Mouse (Mus musculus) intestine, embryonic 15.5 days (tissue): ENCODE results near the gene Ska3. TPM values are rescaled to one million over a fixed set of nuclear protein-coding genes. Genes with fewer than 3 reads are reported as not detected.
A peak's percentile ranks its signal among the peaks of the same experiment; 100 is the strongest.
"Not testable (repeated sequence)": the region's sequence is repeated elsewhere in the genome, so short reads cannot be mapped to it uniquely, and the experiment has no call there.

Experiments used
- ATAC-seq: fragments of 200-750 bp; cut with Nextera tagmentation; 2 replicates; pipeline ENCODE4 v1.8.0; 2017; ENCODE audit warnings: moderate TSS enrichment, moderate library complexity
- H3K27ac ChIP-seq: fragments of 300-500 bp; sonication (generic); 2 replicates; pipeline ENCODE4 v1.5.1; 2015; ENCODE audit warnings: mild to moderate bottlenecking, inconsistent platforms
- H3K27me3 ChIP-seq: fragments of 300-500 bp; sonication (generic); replicated peaks from 2 replicates; pipeline ENCODE4 v1.6.1; 2015; ENCODE audit warnings: inconsistent platforms
- H3K36me3 ChIP-seq: fragments of 300-500 bp; sonication (generic); 2 replicates; pipeline ENCODE4 v1.6.1; 2015; ENCODE audit warnings: inconsistent platforms
- H3K4me1 ChIP-seq: fragments of 300-500 bp; sonication (generic); replicated peaks from 2 replicates; pipeline ENCODE4 v1.6.1; 2015; ENCODE audit warnings: inconsistent platforms
- H3K4me2 ChIP-seq: fragments of 300-500 bp; sonication (generic); replicated peaks from 2 replicates; pipeline ENCODE4 v1.6.1; 2015; ENCODE audit warnings: mild to moderate bottlenecking, inconsistent platforms
- H3K4me3 ChIP-seq: fragments of 300-500 bp; sonication (generic); replicated peaks from 2 replicates; pipeline ENCODE4 v1.5.1; 2015; ENCODE audit warnings: inconsistent platforms
- H3K9ac ChIP-seq: fragments of 300-500 bp; sonication (generic); 2 replicates; pipeline ENCODE4 v1.6.1; 2015; ENCODE audit warnings: inconsistent platforms
- H3K9me3 ChIP-seq: fragments of 300-500 bp; sonication (generic); 2 replicates; pipeline ENCODE4 v1.6.1; 2016; ENCODE audit warnings: inconsistent platforms
- WGBS: fragments of 180-500 bp; shearing (Covaris S2); methylation state at CpG from one replicate; pipeline ENCODE4 v1.1.7; 2015; 5-methylcytosine and 5-hydroxymethylcytosine counted together
- polyA plus RNA-seq: library from polyadenylated mRNA; unstranded; fragments of >200 nt; fragmentation: Nextera tagmentation; extraction: Ambion mirVana; gene quantifications from 2 replicates; pipeline ENCODE4 v1.2.1, GENCODE M21; 2015

The Ska3 gene
- 27.2 and 30.8 TPM in 2 replicates for polyA plus RNA-seq

DNA sequence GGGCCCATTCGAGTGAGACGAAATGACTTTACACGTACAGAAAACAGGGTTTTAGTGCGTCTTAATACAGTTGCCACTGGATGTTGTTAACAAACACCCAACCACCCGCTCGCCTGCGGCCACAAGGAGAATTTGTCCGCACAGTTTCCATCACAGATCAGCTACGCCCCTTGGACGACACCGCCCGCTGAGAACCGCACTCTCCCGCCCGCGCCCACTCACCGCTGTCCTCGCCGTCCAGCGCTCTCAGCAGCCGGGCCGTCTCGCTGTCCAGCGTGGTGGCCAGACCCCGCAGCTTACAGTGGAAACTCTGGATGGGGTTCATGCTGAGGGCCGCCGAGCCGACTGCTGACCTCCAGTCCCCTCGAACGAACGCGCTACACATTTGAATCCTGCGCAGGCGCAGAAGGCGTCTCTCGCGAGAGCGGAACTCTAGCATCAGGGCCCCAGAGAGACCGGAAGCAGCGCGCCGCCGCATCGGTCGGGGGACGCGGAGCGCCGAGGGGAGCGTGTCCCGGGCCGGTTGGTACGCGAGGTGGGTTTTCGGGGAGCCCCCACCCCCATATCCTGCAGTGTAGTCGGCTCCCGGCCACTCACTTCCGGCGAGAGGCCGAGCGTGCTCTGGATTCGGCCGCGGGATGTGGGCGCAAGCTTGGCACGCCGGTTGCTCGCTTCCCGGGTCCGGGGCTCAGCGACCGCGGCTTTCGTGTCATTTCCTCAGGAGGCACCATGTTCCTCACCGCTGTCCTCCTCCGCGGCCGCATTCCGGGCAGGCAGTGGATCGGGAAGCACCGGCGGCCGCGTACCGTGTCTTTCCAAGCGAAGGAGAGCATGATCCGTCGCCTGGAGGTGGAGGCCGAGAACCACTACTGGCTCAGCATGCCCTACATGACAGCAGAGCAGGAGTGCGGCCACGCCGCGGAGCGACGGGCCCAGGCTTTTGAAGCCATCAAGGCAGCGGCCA lies at the start of gene Ska3, which contains the start of gene Mrpl57:
TSS of gene Ska3 (minus strand) at position 398 of the 964 bp plus-strand sequence.
TSS of gene Mrpl57 (plus strand) at position 447 of the 964 bp plus-strand sequence.
- WGBS = under 1% methylated on average over 96 of the region's 96 CpGs
- no peaks in the 10 kb centered on the region for H3K9me3 ChIP-seq

DNA sequence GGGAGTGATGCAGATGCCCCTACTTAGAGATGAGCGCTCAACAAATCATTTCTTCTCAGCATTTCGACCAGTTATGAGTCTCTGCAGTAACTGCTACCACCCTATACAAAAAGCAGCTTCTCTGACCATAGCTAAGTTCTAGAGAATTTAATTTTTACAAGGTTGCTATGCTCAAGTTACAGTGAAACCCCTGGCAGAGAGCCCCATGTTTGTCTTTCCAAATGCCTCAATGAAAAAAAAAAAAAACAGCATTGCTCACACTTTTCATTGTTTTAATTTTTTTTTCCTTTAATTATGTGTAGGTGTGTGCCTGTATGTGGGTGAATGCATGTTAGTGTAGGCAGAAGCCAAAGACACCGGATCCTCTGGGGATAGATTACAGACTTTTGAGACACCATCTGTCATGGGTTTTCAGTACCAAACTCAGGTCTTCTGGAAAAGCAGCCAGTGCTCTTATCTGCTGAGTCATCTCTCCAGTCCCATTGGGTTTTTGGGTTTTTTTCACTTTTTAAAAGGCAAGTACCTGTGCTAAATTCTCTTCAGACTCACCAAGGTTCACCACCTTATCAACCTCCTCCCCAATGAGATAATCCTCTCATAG lies 40.8 kb upstream of the Ska3 start:
- Histone ChIP-seq H3K36me3 (peaks cover 6% of the 10 kb centered on the region; the same call in 1 of the 2 replicates), H3K4me2 (no peak overlapping the region), H3K4me1 (no peaks in the 10 kb centered on the region), H3K27me3 (no peaks in the 10 kb centered on the region), H3K9me3 (no peaks in the 10 kb centered on the region), H3K9ac (no peak overlapping the region), H3K4me3 (no peak overlapping the region), H3K27ac (no peak overlapping the region)
- no peak for ATAC-seq
- WGBS = 98% methylated on average over 3 of the region's 3 CpGs

More for the DNA sequence above, at the start of gene Ska3, which contains the start of gene Mrpl57:
- peak; percentile 99 for ATAC-seq
- Histone ChIP-seq H3K27me3 (no peaks in the 10 kb centered on the region), H3K27ac (peak within 1 kb of the TSS; percentile 89), H3K4me3 (peak within 1 kb of the TSS; percentile 92), H3K4me2 (peak within 1 kb of the TSS; percentile 72), H3K9ac (peak within 1 kb of the TSS; percentile 90), H3K4me1 (peaks cover 4% of the 10 kb centered on the region), H3K36me3 (peaks cover 4% of the 10 kb centered on the region; the same call in 1 of the 2 replicates)

DNA sequence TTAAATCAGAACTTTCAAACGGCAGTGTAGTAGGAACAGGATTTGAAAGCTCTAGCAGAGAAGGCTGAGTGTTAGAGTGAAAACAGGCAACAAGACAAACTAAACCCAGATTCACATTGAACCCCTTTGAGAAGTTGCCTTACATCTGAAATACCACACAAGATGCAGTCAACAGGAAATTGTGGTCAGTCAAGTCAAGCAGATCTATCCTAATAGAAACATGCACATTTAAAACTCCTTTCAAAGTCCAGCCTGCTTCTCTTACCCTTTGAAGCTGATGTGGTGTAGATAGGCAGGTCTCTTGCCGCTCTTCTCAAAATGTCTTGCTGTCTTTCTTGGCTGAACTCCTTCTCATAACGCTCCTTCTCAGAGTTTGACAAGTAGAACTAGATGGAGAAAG lies 39.3 kb upstream of the Ska3 start:
- ATAC-seq = no peak
- Histone ChIP-seq H3K9ac (no peak overlapping the region), H3K36me3 (peaks cover 13% of the 10 kb centered on the region; the same call in 1 of the 2 replicates), H3K4me1 (no peaks in the 10 kb centered on the region), H3K27ac (no peak overlapping the region), H3K4me2 (no peak overlapping the region), H3K4me3 (no peak overlapping the region), H3K9me3 (no peaks in the 10 kb centered on the region), H3K27me3 (no peaks in the 10 kb centered on the region)
- 92% methylated on average over 3 of the region's 3 CpGs for WGBS

DNA sequence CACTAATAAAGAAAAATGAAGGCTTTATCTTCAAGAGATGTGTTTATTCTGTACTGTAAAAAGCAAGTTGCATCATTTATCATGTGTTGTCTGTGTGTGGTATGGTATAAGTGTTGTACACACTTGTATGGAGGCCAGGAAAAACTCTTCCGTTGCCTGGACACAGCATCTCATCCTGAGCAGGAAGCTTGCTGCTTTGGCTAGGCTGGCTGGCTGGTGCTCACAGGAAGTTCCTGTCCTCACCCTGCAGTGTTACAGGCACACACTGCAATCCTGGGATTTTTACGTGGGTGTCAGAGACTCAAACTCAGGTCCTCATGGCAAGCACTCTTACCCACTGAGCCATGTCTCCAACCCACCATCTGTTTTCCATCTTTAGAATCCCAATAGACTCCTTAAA lies 37.1 kb upstream of the Ska3 start:
- peaks cover 13% of the 10 kb centered on the region; the same call in 1 of the 2 replicates for H3K36me3 ChIP-seq
- H3K27me3 ChIP-seq = no peaks in the 10 kb centered on the region
- no peak for ATAC-seq
- H3K9ac ChIP-seq = no peak overlapping the region
- no peaks in the 10 kb centered on the region for H3K9me3 ChIP-seq
- 75% methylated on average over 2 of the region's 2 CpGs for WGBS
- H3K4me3 ChIP-seq = no peak overlapping the region
- H3K27ac ChIP-seq = no peak overlapping the region
- H3K4me2 ChIP-seq = no peak overlapping the region
- no peaks in the 10 kb centered on the region for H3K4me1 ChIP-seq

DNA sequence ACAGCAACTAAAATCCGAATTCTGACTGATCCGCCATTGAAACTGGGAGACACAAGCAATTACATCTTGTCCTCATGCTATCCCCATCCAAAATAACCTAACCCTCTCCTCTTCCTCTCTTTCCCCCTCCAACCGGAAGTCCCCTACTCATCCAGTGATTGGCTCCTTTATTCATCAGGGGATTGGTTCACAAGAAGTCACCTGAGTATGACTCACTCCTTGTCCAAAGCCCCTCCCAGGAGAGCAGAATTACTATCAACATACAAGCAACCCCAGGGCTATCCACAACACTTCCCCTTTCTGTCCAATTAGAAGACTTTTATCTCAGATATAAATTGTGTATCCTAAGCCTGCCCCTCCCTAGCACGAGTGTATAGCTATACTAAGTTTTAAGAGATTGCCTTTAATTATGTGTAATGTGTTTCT lies 36.0 kb upstream of the Ska3 start:
- no peak for ATAC-seq
- H3K36me3 ChIP-seq = peaks cover 13% of the 10 kb centered on the region; the same call in 1 of the 2 replicates
- no peak overlapping the region for H3K9ac ChIP-seq
- H3K4me1 ChIP-seq = no peaks in the 10 kb centered on the region
- no peak overlapping the region for H3K4me3 ChIP-seq
- no peaks in the 10 kb centered on the region for H3K9me3 ChIP-seq
- H3K27ac ChIP-seq = no peak overlapping the region
- WGBS = 85% methylated on average over 4 of the region's 4 CpGs
- no peaks in the 10 kb centered on the region for H3K27me3 ChIP-seq
- H3K4me2 ChIP-seq = no peak overlapping the region

DNA sequence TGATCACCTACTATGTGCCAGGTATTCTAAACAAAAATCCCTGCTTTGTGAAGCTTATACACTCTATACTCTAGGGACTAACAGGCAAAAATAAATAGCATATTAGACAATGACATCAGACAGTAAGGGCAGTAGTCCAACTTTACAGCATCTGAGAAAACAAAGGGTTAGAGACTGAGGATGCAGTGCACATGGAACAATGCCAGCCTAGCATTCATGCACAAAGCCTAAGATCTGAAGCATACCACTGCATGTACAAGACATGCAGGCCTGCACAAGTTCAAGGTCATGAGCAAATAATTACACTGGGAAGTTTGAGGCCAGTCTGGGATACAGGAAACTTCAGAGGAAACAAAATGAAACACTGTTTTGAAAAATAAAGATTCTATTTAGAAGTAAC lies 33.5 kb upstream of the Ska3 start:
- H3K4me1 ChIP-seq = no peaks in the 10 kb centered on the region
- no peak for ATAC-seq
- peaks cover 6% of the 10 kb centered on the region; the same call in 1 of the 2 replicates for H3K36me3 ChIP-seq
- H3K9ac ChIP-seq = no peak overlapping the region
- no peak overlapping the region for H3K4me2 ChIP-seq
- no peak overlapping the region for H3K27ac ChIP-seq
- no peaks in the 10 kb centered on the region for H3K27me3 ChIP-seq
- H3K9me3 ChIP-seq = no peaks in the 10 kb centered on the region
- H3K4me3 ChIP-seq = no peak overlapping the region

DNA sequence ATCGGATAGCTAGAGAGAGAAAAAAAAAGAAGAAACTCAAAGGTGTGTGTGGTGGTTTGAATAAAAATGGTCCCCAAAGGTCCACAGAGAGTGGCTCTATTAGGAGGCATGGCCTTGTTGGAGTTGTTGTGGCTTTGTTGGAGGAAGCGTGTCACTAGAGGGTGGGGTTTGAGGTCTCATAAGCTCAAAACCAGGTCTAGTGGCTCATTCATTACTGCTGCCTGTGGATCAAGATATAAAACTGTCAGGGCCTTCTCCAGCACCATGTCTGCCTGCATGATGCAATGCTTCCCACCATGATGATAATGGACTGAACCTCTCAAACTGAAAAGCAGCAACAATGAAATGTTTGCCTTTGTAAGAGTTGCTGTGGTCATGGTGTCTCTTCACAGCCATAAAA lies 32.6 kb upstream of the Ska3 start:
- Histone ChIP-seq H3K4me1 (no peaks in the 10 kb centered on the region), H3K4me3 (no peak overlapping the region), H3K27ac (no peak overlapping the region), H3K9me3 (no peaks in the 10 kb centered on the region), H3K36me3 (peaks cover 6% of the 10 kb centered on the region; the same call in 1 of the 2 replicates), H3K4me2 (no peak overlapping the region), H3K27me3 (no peaks in the 10 kb centered on the region), H3K9ac (no peak overlapping the region)
- 90% methylated on average over 2 of the region's 2 CpGs for WGBS
- no peak for ATAC-seq

DNA sequence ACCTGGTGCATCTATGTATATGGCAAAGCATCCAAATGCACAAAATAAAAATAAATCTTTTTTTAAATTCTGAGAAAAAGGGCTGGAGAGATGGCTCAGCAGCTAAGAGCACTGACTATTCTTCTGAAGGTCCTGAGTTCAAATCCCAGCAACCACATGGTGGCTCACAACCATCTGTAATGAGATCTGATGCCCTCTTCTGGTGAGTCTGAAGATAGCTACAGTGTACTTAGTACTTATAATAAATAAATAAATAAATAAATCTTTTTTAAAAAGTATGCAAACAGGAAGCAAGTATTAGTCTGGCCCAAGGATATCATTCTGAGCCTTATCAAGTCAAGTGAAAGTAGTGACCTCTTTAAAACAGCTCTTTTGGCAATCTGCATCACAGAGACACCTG lies 30.1 kb upstream of the Ska3 start:
- H3K9ac ChIP-seq, H3K27me3 ChIP-seq, H3K4me1 ChIP-seq, H3K4me3 ChIP-seq, H3K27ac ChIP-seq, ATAC-seq, H3K36me3 ChIP-seq, H3K4me2 ChIP-seq, H3K9me3 ChIP-seq: not testable (repeated sequence)

DNA sequence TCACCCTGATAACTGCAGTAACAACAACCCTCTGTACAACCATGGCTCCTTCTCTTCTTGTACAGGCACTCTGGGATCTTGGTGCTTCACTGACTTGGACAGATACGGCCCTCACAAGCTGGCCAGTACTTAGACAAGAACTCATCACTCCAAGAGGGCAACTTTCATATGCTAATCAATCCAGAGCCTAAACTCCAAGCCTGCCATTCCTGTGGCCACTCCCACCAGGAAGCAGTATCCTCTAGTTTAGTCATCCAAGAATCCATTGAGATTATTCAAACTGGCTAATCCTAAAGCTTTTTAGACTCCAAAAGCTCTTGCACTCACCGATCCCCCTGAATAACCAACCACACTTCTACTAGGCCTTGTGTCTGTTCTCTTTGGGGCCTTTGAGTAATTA lies 27.0 kb upstream of the Ska3 start:
- Histone ChIP-seq H3K9me3 (no peaks in the 10 kb centered on the region), H3K4me2 (no peak overlapping the region), H3K36me3 (0 out of 2 replicates have a peak, but pooled peaks cover 2% of the 10 kb centered on the region), H3K9ac (no peak overlapping the region), H3K27me3 (no peaks in the 10 kb centered on the region), H3K4me3 (no peak overlapping the region), H3K27ac (no peak overlapping the region), H3K4me1 (no peaks in the 10 kb centered on the region)
- ATAC-seq = no peak
- 93% methylated on average over 2 of the region's 2 CpGs for WGBS

DNA sequence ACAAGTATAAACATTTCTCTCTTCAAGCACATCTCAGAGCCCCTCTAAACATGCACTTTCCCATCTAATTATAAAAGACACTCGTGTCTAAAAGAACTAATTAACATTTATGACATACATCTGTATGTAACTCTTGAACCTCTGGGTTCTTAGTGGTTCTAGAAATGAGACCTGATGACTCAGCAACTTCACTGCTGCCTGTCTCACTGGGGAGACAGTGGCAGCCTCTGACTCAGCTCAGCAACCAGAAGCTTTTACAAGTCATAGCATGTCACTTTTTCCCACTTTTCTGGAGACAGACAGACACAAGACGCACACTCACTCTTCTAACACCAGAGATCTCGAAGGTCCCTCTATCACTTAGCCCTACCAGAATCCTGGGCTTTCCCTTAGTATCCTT lies 24.3 kb upstream of the Ska3 start:
- 0 out of 2 replicates have a peak, but pooled peaks cover 6% of the 10 kb centered on the region for H3K36me3 ChIP-seq
- no peak overlapping the region for H3K9ac ChIP-seq
- no peak for ATAC-seq
- H3K9me3 ChIP-seq = no peaks in the 10 kb centered on the region
- H3K27ac ChIP-seq = no peak overlapping the region
- no peaks in the 10 kb centered on the region for H3K4me1 ChIP-seq
- H3K27me3 ChIP-seq = no peaks in the 10 kb centered on the region
- WGBS = 88% methylated on average over 3 of the region's 3 CpGs
- H3K4me2 ChIP-seq = no peak overlapping the region
- no peak overlapping the region for H3K4me3 ChIP-seq

DNA sequence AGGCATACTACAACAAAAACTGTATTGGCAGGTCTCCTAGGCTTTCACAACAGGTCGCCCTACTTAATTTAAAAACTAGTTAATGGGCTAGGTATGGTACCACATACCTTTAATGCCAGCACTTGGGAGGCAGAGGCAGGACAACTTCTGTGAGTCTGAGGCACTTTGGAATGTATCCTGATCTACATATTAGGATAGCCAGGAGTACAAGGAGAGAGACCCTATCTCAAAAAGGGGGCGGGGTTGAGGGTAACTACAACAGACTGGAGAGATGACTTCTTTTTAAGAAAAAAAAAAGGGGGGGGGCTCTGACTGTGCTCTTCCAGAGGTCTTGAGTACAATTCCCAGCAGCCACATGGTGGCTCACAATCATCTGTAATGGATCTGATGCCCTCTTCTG lies 22.7 kb upstream of the Ska3 start:
- Histone ChIP-seq H3K4me2 (no peak overlapping the region), H3K4me1 (no peaks in the 10 kb centered on the region), H3K27ac (no peak overlapping the region), H3K27me3 (no peaks in the 10 kb centered on the region), H3K9ac (no peak overlapping the region), H3K4me3 (no peak overlapping the region), H3K36me3 (peaks cover 11% of the 10 kb centered on the region; the same call in 1 of the 2 replicates), H3K9me3 (no peaks in the 10 kb centered on the region)
- WGBS = 91% methylated on average over 2 of the region's 2 CpGs
- ATAC-seq = no peak

DNA sequence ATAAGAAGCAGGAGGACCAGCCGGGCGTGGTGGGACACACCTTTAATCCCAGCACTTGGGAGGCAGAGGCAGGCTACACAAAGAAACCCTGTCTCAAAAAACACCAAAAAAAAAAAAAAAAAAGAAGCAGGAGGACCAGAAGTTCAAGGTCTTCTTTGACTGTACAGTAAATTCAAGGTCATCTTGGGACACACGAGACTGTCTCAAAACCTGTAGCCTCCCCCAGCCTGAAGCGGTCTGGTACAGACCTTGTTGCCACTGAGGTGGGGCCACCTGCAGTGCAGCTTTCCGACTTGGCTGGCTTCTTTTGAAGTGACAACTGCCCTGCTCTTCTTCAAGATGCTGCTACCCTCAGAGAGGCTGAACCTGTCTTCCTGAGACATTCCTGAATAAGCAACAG lies 22.1 kb upstream of the Ska3 start:
- H3K36me3 ChIP-seq = peaks cover 11% of the 10 kb centered on the region; the same call in 1 of the 2 replicates
- ATAC-seq = not testable (repeated sequence)

More for the DNA sequence above, 22.1 kb upstream of the Ska3 start:
- not testable (repeated sequence) for H3K4me3 ChIP-seq, H3K27me3 ChIP-seq, H3K27ac ChIP-seq, H3K4me2 ChIP-seq, H3K9me3 ChIP-seq, H3K9ac ChIP-seq, H3K4me1 ChIP-seq
- 78% methylated on average over 5 of the region's 5 CpGs for WGBS
